Mouse (Mus musculus) forebrain, embryonic 12.5 days (tissue): ENCODE measurements around the gene Thbs4. TPM values are rescaled to one million over a fixed set of nuclear protein-coding genes. Genes with fewer than 3 reads are reported as not detected.

Experiments
- ATAC-seq: fragments of 200-750 bp; cut with Nextera tagmentation; 2 replicates; pipeline ENCODE4 v1.8.0; 2017; ENCODE audit warnings: moderate TSS enrichment; ENCODE audit not compliant: low FRiP score
- H3K27ac ChIP-seq: fragments of 300-500 bp; sonication (generic); 2 replicates; pipeline ENCODE4 v1.5.1; 2016; ENCODE audit warnings: mild to moderate bottlenecking
- H3K27me3 ChIP-seq: fragments of 300-500 bp; sonication (generic); 2 replicates; pipeline ENCODE4 v1.6.1; 2016; ENCODE audit warnings: mild to moderate bottlenecking
- H3K36me3 ChIP-seq: fragments of 300-500 bp; sonication (generic); replicated peaks from 2 replicates; pipeline ENCODE4 v1.6.1; 2016; ENCODE audit warnings: mild to moderate bottlenecking
- H3K4me1 ChIP-seq: fragments of 300-500 bp; sonication (generic); 2 replicates; pipeline ENCODE4 v1.6.1; 2016
- H3K4me2 ChIP-seq: fragments of 300-500 bp; sonication (generic); 2 replicates; pipeline ENCODE4 v1.6.1; 2016; ENCODE audit warnings: mild to moderate bottlenecking, moderate library complexity
- H3K4me3 ChIP-seq: fragments of 300-500 bp; sonication (generic); replicated peaks from 2 replicates; pipeline ENCODE4 v1.5.1; 2016; ENCODE audit warnings: mild to moderate bottlenecking
- H3K9ac ChIP-seq: fragments of 300-500 bp; sonication (generic); 2 replicates; pipeline ENCODE4 v1.6.1; 2016; ENCODE audit warnings: mild to moderate bottlenecking
- H3K9me3 ChIP-seq: fragments of 300-500 bp; sonication (generic); 2 replicates; pipeline ENCODE4 v1.6.1; 2016
- WGBS: fragments of 180-500 bp; shearing (Covaris S2); methylation state at CpG from one replicate; pipeline ENCODE4 v1.1.7; 2016; 5-methylcytosine and 5-hydroxymethylcytosine counted together
- polyA plus RNA-seq: library from polyadenylated mRNA; unstranded; fragments of >200 nt; fragmentation: Nextera tagmentation; extraction: Ambion mirVana; gene quantifications from 2 replicates; pipeline ENCODE4 v1.2.1, GENCODE M21; 2016

The Thbs4 gene
- polyA plus RNA-seq, 1 experiment from 2014 or later: 0.97 TPM

DNA sequence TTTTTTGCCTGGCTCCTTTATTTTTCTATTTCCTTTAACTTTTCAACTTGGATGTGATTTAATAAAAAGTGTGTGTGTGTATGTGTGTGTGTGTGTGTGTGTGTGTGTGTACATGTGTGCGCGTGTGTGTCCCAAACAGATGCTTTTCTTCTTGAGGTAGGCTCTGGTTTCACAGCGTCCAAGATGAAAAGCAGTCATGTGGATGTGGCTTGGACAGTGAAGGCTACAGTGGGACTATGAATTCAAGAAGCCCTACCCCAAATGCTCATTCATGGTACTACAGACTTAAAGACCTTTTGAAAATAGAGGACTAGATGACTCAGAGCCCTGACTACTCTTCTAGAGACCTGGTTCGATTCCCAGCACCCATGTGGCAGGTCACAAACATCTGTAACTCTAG, 11.1 kb downstream of the Thbs4 start:
- H3K9me3 ChIP-seq: no peaks in the 10 kb centered on the region
- no peak for ATAC-seq
- H3K4me2 ChIP-seq: no peak overlapping the region
- H3K36me3 ChIP-seq: no peaks in the 10 kb centered on the region
- WGBS: 96% methylated on average over 4 of the region's 4 CpGs
- no peak overlapping the region for H3K9ac ChIP-seq
- no peak overlapping the region for H3K4me3 ChIP-seq
- H3K27me3 ChIP-seq: no peaks in the 10 kb centered on the region
- peaks cover 6% of the 10 kb centered on the region; the same call in 1 of the 2 replicates for H3K4me1 ChIP-seq
- no peak overlapping the region for H3K27ac ChIP-seq

DNA sequence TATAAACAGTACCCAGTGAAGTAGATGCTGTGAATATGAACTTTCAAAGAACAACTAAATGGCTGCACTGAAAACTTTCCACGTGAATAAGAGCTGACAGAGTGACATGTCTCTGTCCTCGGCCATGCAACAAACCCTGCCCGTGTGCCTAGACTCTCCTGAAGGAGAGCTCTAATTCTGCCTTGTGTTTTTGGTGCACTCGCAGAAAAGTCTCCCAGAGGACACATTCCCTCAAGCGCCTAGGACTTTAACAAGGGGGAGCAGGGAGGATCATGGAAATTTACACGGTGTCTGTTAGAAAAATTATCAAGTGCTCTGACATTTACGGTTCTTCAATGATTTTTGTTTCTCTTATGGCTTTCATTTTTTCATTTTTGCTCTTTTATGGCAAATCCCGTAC, 13.7 kb downstream of the Thbs4 start:
- Histone ChIP-seq H3K9me3 (no peaks in the 10 kb centered on the region), H3K4me1 (no peaks in the 10 kb centered on the region), H3K36me3 (no peaks in the 10 kb centered on the region), H3K9ac (no peak overlapping the region), H3K4me3 (no peak overlapping the region), H3K27ac (no peak overlapping the region), H3K4me2 (no peak overlapping the region), H3K27me3 (no peaks in the 10 kb centered on the region)
- ATAC-seq: no peak
- 84% methylated on average over 8 of the region's 8 CpGs for WGBS

DNA sequence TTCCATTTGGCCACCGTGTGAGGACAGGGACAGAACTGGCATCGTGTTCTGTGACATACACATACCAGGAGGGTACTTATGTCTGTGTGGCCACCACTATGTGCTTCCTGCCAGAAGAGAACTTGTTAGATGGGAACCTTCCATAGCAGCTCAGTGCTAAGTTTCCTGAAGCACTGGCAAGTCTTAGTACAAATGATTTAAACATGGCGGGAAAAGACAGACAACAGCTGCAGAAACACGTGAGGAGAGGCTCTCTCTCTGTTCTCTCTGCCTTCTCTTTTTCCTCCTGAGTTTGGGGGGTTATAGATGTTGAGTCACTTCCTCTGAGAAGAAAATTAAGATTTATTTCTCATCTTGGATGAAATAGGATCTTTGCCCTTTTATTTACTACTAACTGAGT, 14.5 kb downstream of the Thbs4 start:
- no peaks in the 10 kb centered on the region for H3K4me1 ChIP-seq
- H3K36me3 ChIP-seq: no peaks in the 10 kb centered on the region
- no peak overlapping the region for H3K4me3 ChIP-seq
- WGBS: 86% methylated on average over 4 of the region's 4 CpGs
- H3K4me2 ChIP-seq: no peak overlapping the region
- no peak for ATAC-seq
- H3K27me3 ChIP-seq: no peaks in the 10 kb centered on the region
- H3K9me3 ChIP-seq: no peaks in the 10 kb centered on the region
- H3K27ac ChIP-seq: no peak overlapping the region
- H3K9ac ChIP-seq: no peak overlapping the region

DNA sequence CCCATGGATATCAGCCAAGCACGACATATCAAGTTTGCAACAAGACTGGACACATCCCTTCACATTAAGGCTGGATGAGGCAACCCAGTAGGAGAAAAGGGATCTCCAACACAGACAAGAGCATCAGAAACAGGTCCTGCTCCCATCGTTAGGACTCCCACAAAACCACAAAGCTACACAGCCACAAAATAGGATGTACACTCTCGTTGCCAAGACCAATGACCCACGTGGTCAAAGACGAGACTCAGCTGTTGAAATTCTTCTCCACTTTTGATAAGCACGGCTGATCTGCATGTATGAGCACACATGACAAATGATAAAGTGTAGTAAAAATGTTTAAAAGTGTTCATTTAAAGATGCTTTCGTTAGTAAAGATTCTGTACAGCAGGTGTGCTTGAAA, 16.0 kb downstream of the Thbs4 start:
- ATAC-seq: no peak
- Histone ChIP-seq H3K4me1 (no peaks in the 10 kb centered on the region), H3K4me3 (no peak overlapping the region), H3K9me3 (no peaks in the 10 kb centered on the region), H3K27ac (no peak overlapping the region), H3K4me2 (no peak overlapping the region), H3K36me3 (no peaks in the 10 kb centered on the region), H3K27me3 (no peaks in the 10 kb centered on the region), H3K9ac (no peak overlapping the region)
- WGBS: 89% methylated on average over 7 of the region's 7 CpGs

DNA sequence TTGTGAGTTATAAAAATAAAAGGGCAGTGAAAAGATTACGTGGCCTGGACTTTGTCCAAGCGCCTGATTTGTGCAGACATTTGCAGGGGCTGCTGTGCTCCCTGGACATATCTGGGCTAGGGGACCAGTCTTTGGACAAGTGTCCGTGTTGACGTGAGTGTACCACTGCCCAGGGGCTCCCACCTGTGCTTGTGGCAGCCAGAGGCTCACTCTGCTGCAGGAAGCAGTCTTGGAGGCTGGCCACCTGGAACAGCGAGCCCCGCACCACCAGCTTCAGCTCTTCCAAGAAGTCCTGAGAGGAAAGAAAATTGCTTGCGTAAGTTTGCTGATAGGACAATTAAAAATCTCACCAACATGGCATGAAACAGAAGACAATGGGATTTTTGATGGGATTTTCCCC, 18.7 kb downstream of the Thbs4 start:
- no peaks in the 10 kb centered on the region for H3K36me3 ChIP-seq
- H3K9me3 ChIP-seq: no peaks in the 10 kb centered on the region
- no peak overlapping the region for H3K9ac ChIP-seq
- H3K27me3 ChIP-seq: no peaks in the 10 kb centered on the region
- no peak for ATAC-seq
- no peak overlapping the region for H3K27ac ChIP-seq
- no peaks in the 10 kb centered on the region for H3K4me1 ChIP-seq
- no peak overlapping the region for H3K4me3 ChIP-seq
- WGBS: 87% methylated on average over 7 of the region's 7 CpGs
- no peak overlapping the region for H3K4me2 ChIP-seq

DNA sequence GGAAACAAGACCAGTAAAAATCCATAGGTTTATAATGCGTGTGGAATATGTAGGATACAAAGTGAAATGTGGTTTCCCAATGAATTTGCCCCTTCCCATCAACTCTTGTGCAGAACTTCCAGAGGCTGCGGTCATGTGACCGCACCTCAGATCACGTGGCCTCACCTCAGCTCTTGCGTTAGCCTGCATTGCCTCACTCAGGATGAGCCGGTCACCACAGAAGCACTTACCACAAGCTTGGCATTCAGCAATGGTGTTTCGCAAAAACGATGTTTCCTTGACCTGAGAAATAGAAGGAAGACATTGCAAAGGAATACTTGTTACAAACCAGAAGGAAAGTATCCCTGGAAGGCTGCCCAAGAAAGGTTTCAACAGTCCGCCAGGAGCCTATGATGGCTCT, 19.7 kb downstream of the Thbs4 start:
- Histone ChIP-seq H3K27ac (no peak overlapping the region), H3K9me3 (no peaks in the 10 kb centered on the region), H3K36me3 (no peaks in the 10 kb centered on the region), H3K4me2 (no peak overlapping the region), H3K27me3 (no peaks in the 10 kb centered on the region), H3K4me1 (no peaks in the 10 kb centered on the region), H3K9ac (no peak overlapping the region), H3K4me3 (no peak overlapping the region)
- WGBS: 91% methylated on average over 9 of the region's 9 CpGs
- ATAC-seq: no peak

DNA sequence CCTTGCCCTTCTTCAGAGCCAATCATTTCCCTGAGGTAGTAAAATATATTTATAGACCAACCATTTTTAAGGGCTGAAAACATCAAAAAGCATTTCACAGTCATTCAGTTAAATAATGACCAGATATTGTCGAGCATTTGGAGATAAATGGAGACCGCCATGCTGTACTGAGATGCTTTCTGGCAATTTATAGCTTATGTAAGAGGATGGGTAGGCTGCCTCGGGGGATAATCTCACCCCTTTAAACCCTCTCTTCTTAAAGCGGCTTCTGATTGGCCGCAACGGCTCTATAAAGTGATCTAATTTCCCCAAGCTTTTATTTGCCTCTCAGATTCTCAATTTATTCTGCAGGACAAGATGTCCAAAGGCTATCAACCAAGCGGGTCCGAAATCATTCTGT, 22.1 kb downstream of the Thbs4 start:
- Histone ChIP-seq H3K27me3 (no peaks in the 10 kb centered on the region), H3K4me3 (no peak overlapping the region), H3K27ac (no peak overlapping the region), H3K9me3 (no peaks in the 10 kb centered on the region), H3K9ac (no peak overlapping the region), H3K36me3 (no peaks in the 10 kb centered on the region), H3K4me1 (no peaks in the 10 kb centered on the region), H3K4me2 (no peak overlapping the region)
- 83% methylated on average over 8 of the region's 8 CpGs for WGBS
- ATAC-seq: no peak

DNA sequence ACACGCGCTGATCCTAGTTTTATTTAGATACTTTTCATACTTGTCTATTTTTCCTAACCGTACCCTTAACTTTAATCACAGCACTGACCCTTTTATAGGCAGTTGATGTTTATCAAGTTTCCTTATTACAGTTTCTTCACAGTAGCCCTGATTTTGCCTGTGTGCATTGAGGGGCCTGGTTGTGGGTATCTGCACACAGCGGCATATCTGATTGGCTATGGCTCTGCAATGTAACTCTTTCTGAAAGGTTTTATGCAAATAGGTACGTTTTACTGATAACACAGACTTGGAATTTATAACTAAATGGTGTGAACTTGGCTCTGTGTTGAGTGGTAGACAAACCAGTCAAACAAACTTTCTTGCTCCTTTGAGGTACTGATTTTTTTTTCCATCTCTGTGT, 23.1 kb downstream of the Thbs4 start:
- H3K9me3 ChIP-seq: no peaks in the 10 kb centered on the region
- WGBS: 89% methylated on average over 5 of the region's 5 CpGs
- no peak overlapping the region for H3K4me2 ChIP-seq
- H3K4me3 ChIP-seq: no peak overlapping the region
- ATAC-seq: no peak
- no peaks in the 10 kb centered on the region for H3K4me1 ChIP-seq
- H3K9ac ChIP-seq: no peak overlapping the region
- no peaks in the 10 kb centered on the region for H3K27me3 ChIP-seq
- H3K27ac ChIP-seq: no peak overlapping the region
- H3K36me3 ChIP-seq: no peaks in the 10 kb centered on the region

DNA sequence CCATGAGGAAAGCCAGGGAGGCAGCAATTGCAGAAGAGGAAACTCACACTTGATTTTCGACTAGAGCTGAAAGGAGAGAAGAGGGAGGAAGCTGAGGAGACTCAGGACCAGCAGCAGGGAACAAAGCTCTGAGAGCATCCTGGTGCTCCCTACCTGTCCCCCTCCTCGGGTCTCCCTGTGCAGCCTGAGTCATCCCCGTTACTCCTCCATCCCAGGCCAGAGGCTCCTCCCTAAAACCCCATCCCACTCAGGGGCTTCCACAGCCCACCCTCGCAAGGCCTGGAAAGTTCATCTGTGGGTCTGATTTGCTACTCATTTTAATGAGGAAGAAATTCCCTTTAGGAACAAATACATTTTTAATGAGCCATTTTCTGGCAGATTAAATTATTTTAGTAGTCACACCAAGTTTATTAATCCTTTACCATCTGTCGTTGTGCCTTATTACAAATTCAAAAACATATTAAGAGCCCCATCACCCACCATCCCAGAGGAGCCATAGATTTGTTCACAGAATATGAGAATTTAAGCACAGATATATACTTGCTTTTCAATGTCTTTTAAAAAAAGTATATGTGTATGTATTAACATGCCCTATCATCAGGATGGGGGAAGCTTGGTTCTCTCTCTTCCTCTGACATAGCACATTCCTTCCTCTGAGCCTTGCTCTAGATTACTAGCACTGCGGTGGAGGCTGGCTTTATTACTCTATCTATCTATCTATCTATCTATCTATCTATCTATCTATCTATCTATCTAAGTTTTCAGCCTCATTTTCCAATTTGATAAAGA, 29.0 kb downstream of the Thbs4 start:
- Histone ChIP-seq H3K9me3 (no peaks in the 10 kb centered on the region), H3K4me2 (no peak overlapping the region), H3K4me1 (no peaks in the 10 kb centered on the region), H3K27ac (no peak overlapping the region), H3K36me3 (no peaks in the 10 kb centered on the region), H3K27me3 (no peaks in the 10 kb centered on the region), H3K4me3 (no peak overlapping the region), H3K9ac (no peak overlapping the region)
- ATAC-seq: no peak
- 85% methylated on average over 6 of the region's 6 CpGs for WGBS

DNA sequence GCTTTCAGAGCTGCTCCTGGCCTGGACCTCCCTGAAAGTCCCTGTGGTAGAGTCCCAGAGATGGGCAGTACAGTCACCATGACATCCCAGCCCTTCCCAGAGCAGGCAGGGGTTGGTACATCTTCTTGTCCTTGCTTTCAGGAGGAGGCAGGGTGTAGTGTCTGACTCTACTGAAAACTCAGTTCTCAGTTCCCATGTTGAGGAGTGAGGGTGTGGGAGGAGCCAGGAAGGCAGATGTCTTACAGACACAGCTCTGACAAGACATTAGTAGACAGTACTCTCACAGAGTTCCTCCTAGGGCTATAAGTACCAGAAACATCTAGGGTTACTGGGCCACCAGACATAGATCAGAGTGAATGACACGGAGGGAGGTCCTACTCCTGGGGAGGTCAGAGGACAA, 32.3 kb downstream of the Thbs4 start:
- no peak overlapping the region for H3K27ac ChIP-seq
- 88% methylated on average over 1 of the region's 1 CpGs for WGBS
- no peaks in the 10 kb centered on the region for H3K36me3 ChIP-seq
- no peaks in the 10 kb centered on the region for H3K27me3 ChIP-seq
- H3K9ac ChIP-seq: no peak overlapping the region
- no peak for ATAC-seq
- H3K4me2 ChIP-seq: no peak overlapping the region
- H3K4me1 ChIP-seq: no peaks in the 10 kb centered on the region
- no peaks in the 10 kb centered on the region for H3K9me3 ChIP-seq
- no peak overlapping the region for H3K4me3 ChIP-seq

DNA sequence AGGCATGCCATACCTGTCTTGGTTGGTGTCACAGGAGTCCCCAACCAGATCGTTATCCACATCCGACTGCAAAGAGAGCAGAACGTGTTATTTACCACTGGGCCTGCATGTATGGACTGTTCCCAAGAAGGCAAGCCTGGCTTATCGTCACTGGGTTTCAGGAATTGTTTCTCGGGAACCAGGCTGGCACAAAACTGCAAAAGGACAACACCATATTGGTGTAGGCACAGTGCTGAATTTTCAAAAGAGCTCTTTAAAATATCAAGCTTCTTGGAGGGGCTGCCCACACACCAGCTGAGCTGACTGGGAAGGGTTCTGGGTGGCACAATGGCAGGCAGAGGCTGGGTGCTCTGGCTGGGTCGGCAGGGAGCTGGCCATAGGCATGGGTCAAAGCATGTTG, 34.1 kb downstream of the Thbs4 start:
- no peaks in the 10 kb centered on the region for H3K4me1 ChIP-seq
- WGBS: 91% methylated on average over 6 of the region's 6 CpGs
- no peaks in the 10 kb centered on the region for H3K27me3 ChIP-seq
- no peak overlapping the region for H3K4me2 ChIP-seq
- H3K27ac ChIP-seq: no peak overlapping the region
- no peak overlapping the region for H3K4me3 ChIP-seq
- no peak overlapping the region for H3K9ac ChIP-seq
- H3K36me3 ChIP-seq: no peaks in the 10 kb centered on the region
- ATAC-seq: no peak
- no peaks in the 10 kb centered on the region for H3K9me3 ChIP-seq

DNA sequence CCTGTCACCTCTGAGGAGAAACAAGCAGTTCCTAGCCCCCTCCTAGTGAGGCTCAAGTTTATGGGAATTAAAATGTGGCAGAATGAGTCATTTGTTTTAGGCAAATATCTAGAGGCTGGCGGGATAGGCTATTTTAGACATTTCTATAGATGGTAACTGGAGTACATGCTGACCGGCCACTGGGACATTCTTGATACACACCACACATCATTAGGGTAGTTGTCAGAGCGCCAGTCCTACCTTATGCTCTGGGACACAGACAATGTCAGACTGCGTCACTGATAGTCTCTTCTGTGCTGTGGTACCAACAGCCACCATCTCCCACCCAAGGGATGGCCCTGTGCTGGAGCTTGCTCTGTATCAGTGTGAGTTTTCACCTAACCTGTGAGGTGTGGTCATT, 35.5 kb downstream of the Thbs4 start:
- H3K9ac ChIP-seq: no peak overlapping the region
- no peaks in the 10 kb centered on the region for H3K9me3 ChIP-seq
- H3K4me3 ChIP-seq: no peak overlapping the region
- no peak overlapping the region for H3K27ac ChIP-seq
- no peak overlapping the region for H3K4me2 ChIP-seq
- H3K27me3 ChIP-seq: no peaks in the 10 kb centered on the region
- no peak for ATAC-seq
- WGBS: 90% methylated on average over 4 of the region's 4 CpGs
- H3K36me3 ChIP-seq: no peaks in the 10 kb centered on the region
- H3K4me1 ChIP-seq: no peaks in the 10 kb centered on the region

DNA sequence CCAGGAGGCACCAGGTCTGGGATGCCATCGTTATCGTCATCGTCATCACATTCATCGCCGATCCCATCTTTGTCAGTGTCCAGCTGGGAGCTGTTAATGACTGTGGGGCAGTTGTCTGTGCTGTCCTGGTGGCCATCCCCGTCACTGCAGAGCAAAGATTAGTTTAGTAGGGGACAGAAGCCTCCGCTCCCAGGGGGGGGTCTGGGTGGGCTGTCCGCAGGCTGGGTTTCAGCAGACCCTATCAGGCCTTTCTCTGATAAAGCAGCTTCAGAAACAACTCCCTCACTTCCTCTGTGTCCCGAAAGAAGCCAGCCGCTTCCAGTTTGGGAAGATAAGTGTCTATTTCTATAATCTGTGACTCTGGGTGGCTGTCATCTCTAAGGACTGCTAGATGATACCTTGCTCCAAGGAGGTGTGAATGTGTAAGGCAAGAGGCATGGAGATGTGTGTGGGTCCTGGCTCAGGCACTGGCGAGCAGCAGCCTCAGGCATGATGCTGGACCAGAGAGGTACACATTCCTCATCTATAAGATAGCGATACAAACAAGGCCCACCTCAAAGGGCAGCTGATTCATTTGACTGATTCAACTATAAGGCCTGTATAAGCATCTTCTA, 36.5 kb downstream of the Thbs4 start:
- Histone ChIP-seq H3K27ac (no peak overlapping the region), H3K36me3 (no peaks in the 10 kb centered on the region), H3K27me3 (no peaks in the 10 kb centered on the region), H3K4me3 (no peak overlapping the region), H3K9ac (no peak overlapping the region), H3K9me3 (no peaks in the 10 kb centered on the region), H3K4me1 (no peaks in the 10 kb centered on the region), H3K4me2 (no peak overlapping the region)
- 88% methylated on average over 12 of the region's 12 CpGs for WGBS
- ATAC-seq: no peak
